Mouse (Mus musculus) intestine, embryonic 15.5 days (tissue): ENCODE results near the gene Slc22a5. TPM values are rescaled to one million over a fixed set of nuclear protein-coding genes. Genes with fewer than 3 reads are reported as not detected.
A peak's percentile ranks its signal among the peaks of the same experiment; 100 is the strongest.
"Not testable (repeated sequence)": the region's sequence is repeated elsewhere in the genome, so short reads cannot be mapped to it uniquely, and the experiment has no call there.

Experiments
- ATAC-seq: fragments of 200-750 bp; cut with Nextera tagmentation; 2 replicates; pipeline ENCODE4 v1.8.0; 2017; ENCODE audit warnings: moderate TSS enrichment, moderate library complexity
- H3K27ac ChIP-seq: fragments of 300-500 bp; sonication (generic); 2 replicates; pipeline ENCODE4 v1.5.1; 2015; ENCODE audit warnings: mild to moderate bottlenecking, inconsistent platforms
- H3K27me3 ChIP-seq: fragments of 300-500 bp; sonication (generic); replicated peaks from 2 replicates; pipeline ENCODE4 v1.6.1; 2015; ENCODE audit warnings: inconsistent platforms
- H3K36me3 ChIP-seq: fragments of 300-500 bp; sonication (generic); 2 replicates; pipeline ENCODE4 v1.6.1; 2015; ENCODE audit warnings: inconsistent platforms
- H3K4me1 ChIP-seq: fragments of 300-500 bp; sonication (generic); replicated peaks from 2 replicates; pipeline ENCODE4 v1.6.1; 2015; ENCODE audit warnings: inconsistent platforms
- H3K4me2 ChIP-seq: fragments of 300-500 bp; sonication (generic); replicated peaks from 2 replicates; pipeline ENCODE4 v1.6.1; 2015; ENCODE audit warnings: mild to moderate bottlenecking, inconsistent platforms
- H3K4me3 ChIP-seq: fragments of 300-500 bp; sonication (generic); replicated peaks from 2 replicates; pipeline ENCODE4 v1.5.1; 2015; ENCODE audit warnings: inconsistent platforms
- H3K9ac ChIP-seq: fragments of 300-500 bp; sonication (generic); 2 replicates; pipeline ENCODE4 v1.6.1; 2015; ENCODE audit warnings: inconsistent platforms
- H3K9me3 ChIP-seq: fragments of 300-500 bp; sonication (generic); 2 replicates; pipeline ENCODE4 v1.6.1; 2016; ENCODE audit warnings: inconsistent platforms
- WGBS: fragments of 180-500 bp; shearing (Covaris S2); methylation state at CpG from one replicate; pipeline ENCODE4 v1.1.7; 2015; 5-methylcytosine and 5-hydroxymethylcytosine counted together
- polyA plus RNA-seq: library from polyadenylated mRNA; unstranded; fragments of >200 nt; fragmentation: Nextera tagmentation; extraction: Ambion mirVana; gene quantifications from 2 replicates; pipeline ENCODE4 v1.2.1, GENCODE M21; 2015

Gene Slc22a5
- 10.5 and 10.9 TPM in 2 replicates for polyA plus RNA-seq

- Histone ChIP-seq H3K36me3 (no peaks in the 10 kb centered on the region), H3K4me1 (peaks cover 22% of the 10 kb centered on the region)
- WGBS, result 3% methylated on average over 63 of the region's 63 CpGs
Measured at GRCm38 (mm10) chr11:53891505-53892451, at the start of gene Slc22a5. Slc22a5 (minus strand) TSS chr11:53891660.

GRCm38 (mm10) chr11:53931944-53932318 is 40.5 kb upstream of the Slc22a5 start:
- not testable (repeated sequence) for H3K9me3 ChIP-seq, H3K4me1 ChIP-seq, ATAC-seq, H3K36me3 ChIP-seq, H3K27ac ChIP-seq, H3K4me2 ChIP-seq, H3K4me3 ChIP-seq, H3K27me3 ChIP-seq, H3K9ac ChIP-seq
- 62% methylated on average over 4 of the region's 4 CpGs for WGBS

More at GRCm38 (mm10) chr11:53891505-53892451, at the start of gene Slc22a5:
- peak within 1 kb of the TSS; percentile 91 for H3K4me2 ChIP-seq
- H3K9ac ChIP-seq, result peak within 1 kb of the TSS; percentile 67
- no peaks in the 10 kb centered on the region for H3K9me3 ChIP-seq
- ATAC-seq, result peak; percentile 99
- H3K4me3 ChIP-seq, result peak within 1 kb of the TSS; percentile 61
- peak within 1 kb of the TSS; percentile 77 for H3K27ac ChIP-seq
- H3K27me3 ChIP-seq, result no peaks in the 10 kb centered on the region

DNA sequence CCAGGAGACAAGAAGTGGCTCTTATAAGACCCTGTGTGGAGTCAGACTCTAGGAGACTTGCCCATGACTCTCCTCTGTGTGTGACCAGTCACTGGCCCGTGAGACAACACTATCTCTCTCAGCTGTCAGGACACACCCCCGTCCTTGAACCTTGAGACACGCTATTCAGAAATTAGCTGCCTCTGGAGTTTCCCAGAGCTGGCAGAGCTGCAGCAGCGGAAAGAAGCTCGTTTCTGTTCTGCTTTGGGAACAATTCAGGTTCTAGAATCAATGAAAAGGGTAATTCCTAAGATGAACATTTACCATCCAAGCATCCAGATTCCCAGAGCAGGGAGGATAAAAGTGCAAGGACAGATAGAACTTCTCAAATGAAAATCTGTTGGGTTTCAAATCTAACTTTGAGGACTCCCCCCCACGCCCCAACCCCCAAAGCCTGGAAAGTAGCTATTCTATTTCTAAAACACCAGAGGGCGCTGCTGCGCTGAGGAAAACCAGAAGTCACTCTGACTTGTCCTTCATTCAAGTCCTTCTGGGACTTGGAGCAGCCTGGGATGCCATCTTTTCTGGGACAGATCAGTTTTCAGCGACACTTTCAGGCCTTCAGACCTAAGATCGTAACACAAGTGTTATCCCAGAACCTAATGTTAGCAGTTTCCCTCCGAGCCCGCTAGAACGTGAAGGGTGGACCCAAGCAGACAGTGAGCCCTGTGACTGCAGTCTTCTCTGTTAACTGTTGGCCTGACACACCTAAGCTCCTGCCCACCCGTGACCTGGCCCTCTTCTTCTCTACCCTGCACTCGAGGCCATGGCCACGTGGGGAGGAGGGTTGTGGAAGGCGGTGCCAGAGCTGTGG is 39.9 kb upstream of the Slc22a5 start:
- Histone ChIP-seq H3K4me3 (no peak overlapping the region), H3K9me3 (no peaks in the 10 kb centered on the region), H3K4me1 (0 out of 2 replicates have a peak, but pooled peaks cover 3% of the 10 kb centered on the region), H3K36me3 (no peaks in the 10 kb centered on the region), H3K4me2 (no peak overlapping the region; the same call in 1 of the 2 replicates), H3K27me3 (no peaks in the 10 kb centered on the region), H3K27ac (no peak overlapping the region), H3K9ac (no peak overlapping the region)
- 27% methylated on average over 17 of the region's 17 CpGs for WGBS
- ATAC-seq, result peak; percentile 71

DNA sequence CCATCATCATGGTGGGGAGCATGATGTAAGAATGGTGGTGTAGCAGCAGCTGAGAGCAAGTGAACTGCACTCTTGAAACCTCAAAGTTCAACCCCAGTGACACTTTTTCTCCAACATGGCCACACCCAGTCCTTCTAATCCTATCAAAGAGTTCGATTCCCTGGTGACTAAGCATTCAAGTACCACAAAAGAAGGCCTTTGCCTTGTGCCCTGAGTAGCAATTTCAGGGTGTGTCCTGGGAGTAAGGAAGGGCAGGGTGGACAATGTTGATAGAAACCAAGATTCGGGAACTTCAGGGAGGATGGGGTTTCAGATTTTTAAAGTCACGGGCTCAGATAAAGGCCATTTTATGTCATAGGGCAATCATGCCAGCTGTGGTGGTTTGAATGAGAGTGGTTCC is 38.3 kb upstream of the Slc22a5 start:
- no peaks in the 10 kb centered on the region for H3K27me3 ChIP-seq
- no peak overlapping the region for H3K9ac ChIP-seq
- no peak overlapping the region for H3K27ac ChIP-seq
- 85% methylated on average over 3 of the region's 3 CpGs for WGBS
- H3K36me3 ChIP-seq, result no peaks in the 10 kb centered on the region
- H3K4me1 ChIP-seq, result 0 out of 2 replicates have a peak, but pooled peaks cover 3% of the 10 kb centered on the region
- H3K4me3 ChIP-seq, result no peak overlapping the region
- ATAC-seq, result no peak
- no peak overlapping the region for H3K4me2 ChIP-seq
- H3K9me3 ChIP-seq, result no peaks in the 10 kb centered on the region

- Histone ChIP-seq H3K27me3 (no peaks in the 10 kb centered on the region), H3K9ac (no peak overlapping the region), H3K4me2 (no peak overlapping the region), H3K36me3 (no peaks in the 10 kb centered on the region), H3K27ac (no peak overlapping the region), H3K4me1 (0 out of 2 replicates have a peak, but pooled peaks cover 3% of the 10 kb centered on the region), H3K4me3 (no peak overlapping the region), H3K9me3 (no peaks in the 10 kb centered on the region)
- ATAC-seq, result no peak
- WGBS, result 82% methylated on average over 3 of the region's 3 CpGs
Measured at GRCm38 (mm10) chr11:53928585-53928984, 37.1 kb upstream of the Slc22a5 start.

DNA sequence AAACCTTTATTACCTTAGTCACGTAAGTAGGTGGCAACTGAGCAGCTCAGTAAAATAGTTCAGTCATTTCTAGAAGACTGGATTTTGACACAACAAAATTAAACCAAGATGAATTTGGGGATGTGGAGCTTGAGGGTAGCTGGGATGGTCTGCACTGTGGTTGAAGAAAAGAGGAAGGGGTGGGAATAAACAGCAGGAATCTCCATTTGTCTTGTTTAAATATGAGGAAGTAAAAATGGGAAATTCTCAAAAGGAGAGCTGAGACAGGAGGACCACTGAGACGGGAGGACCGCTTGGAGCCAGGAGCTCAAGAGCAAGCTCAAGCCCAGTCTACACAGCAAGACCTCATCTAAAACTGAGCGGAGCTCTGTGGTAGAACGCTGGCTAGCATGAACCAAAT is 34.8 kb upstream of the Slc22a5 start:
- H3K4me1 ChIP-seq, result no peaks in the 10 kb centered on the region

DNA sequence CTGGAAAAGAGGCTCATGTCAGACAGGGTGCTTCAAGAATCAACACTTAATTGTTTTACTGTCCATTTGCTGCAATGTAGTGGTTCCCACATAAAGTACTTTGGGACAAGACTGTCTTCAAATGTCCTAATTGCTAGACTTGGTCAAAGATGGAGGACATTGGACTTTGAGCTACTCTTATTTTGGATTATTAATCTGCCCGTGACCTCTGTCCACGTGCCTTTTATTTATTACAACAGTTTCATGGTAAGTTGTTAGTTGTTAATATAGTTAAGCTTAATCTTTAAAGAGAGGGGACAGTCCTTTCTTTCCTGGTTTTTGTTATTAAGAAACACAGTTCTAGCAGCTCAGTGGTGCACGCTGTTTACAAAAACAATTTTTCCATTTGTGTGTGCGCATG is 27.4 kb upstream of the Slc22a5 start:
- H3K4me1 ChIP-seq, result no peaks in the 10 kb centered on the region
- ATAC-seq, result no peak
- no peak overlapping the region for H3K4me2 ChIP-seq
- H3K9me3 ChIP-seq, result no peaks in the 10 kb centered on the region
- no peak overlapping the region for H3K9ac ChIP-seq
- no peaks in the 10 kb centered on the region for H3K27me3 ChIP-seq
- WGBS, result 90% methylated on average over 4 of the region's 4 CpGs
- no peak overlapping the region for H3K27ac ChIP-seq
- no peaks in the 10 kb centered on the region for H3K36me3 ChIP-seq
- H3K4me3 ChIP-seq, result no peak overlapping the region

More for the DNA sequence above, 34.8 kb upstream of the Slc22a5 start:
- no peak overlapping the region for H3K4me3 ChIP-seq
- H3K4me2 ChIP-seq, result no peak overlapping the region
- WGBS, result 91% methylated on average over 5 of the region's 5 CpGs
- no peaks in the 10 kb centered on the region for H3K36me3 ChIP-seq
- no peak for ATAC-seq
- no peak overlapping the region for H3K9ac ChIP-seq
- H3K9me3 ChIP-seq, result no peaks in the 10 kb centered on the region
- no peak overlapping the region for H3K27ac ChIP-seq
- H3K27me3 ChIP-seq, result no peaks in the 10 kb centered on the region

GRCm38 (mm10) chr11:53911011-53911410 is 19.6 kb upstream of the Slc22a5 start:
- no peak overlapping the region for H3K27ac ChIP-seq
- H3K4me3 ChIP-seq, result no peak overlapping the region
- no peak overlapping the region for H3K9ac ChIP-seq
- ATAC-seq, result no peak
- no peaks in the 10 kb centered on the region for H3K4me1 ChIP-seq
- no peaks in the 10 kb centered on the region for H3K9me3 ChIP-seq
- 58% methylated on average over 4 of the region's 4 CpGs for WGBS
- H3K27me3 ChIP-seq, result no peaks in the 10 kb centered on the region
- no peak overlapping the region for H3K4me2 ChIP-seq
- H3K36me3 ChIP-seq, result no peaks in the 10 kb centered on the region

- Histone ChIP-seq H3K4me2 (no peak overlapping the region), H3K9ac (no peak overlapping the region), H3K27ac (no peak overlapping the region), H3K36me3 (no peaks in the 10 kb centered on the region), H3K4me3 (no peak overlapping the region), H3K27me3 (no peaks in the 10 kb centered on the region), H3K9me3 (no peaks in the 10 kb centered on the region), H3K4me1 (peaks cover 8% of the 10 kb centered on the region; the same call in 1 of the 2 replicates)
- ATAC-seq, result peak; percentile 62
- 74% methylated on average over 8 of the region's 8 CpGs for WGBS
Measured at GRCm38 (mm10) chr11:53908686-53909085, 17.2 kb upstream of the Slc22a5 start.

DNA sequence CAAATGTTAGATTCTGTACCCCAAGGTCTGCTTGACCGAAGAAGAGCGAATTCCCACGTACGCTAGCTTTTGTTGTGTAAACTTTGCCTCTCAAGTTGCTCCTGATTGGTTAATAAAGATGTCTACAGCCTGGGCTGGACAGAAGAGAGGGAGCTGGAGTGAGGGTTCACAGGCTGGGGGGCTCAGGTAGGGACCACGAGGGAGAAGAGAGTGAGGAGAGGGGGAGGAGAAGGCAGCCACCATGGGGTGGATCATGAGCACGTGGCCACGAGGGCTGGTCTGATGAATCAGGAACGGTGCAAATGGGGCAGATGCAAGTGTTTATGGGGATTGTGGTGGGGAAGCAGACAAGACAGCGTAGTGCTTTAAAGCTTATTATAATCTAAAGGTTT is 13.1 kb upstream of the Slc22a5 start:
- Histone ChIP-seq H3K9me3 (no peaks in the 10 kb centered on the region), H3K36me3 (no peaks in the 10 kb centered on the region), H3K4me1 (peaks cover 8% of the 10 kb centered on the region), H3K9ac (no peak overlapping the region), H3K27ac (peak overlapping the region; percentile 28; the same call in 1 of the 2 replicates), H3K4me2 (peak overlapping the region; percentile 1; the same call in 1 of the 2 replicates), H3K27me3 (no peaks in the 10 kb centered on the region), H3K4me3 (no peak overlapping the region)
- peak; percentile 55 for ATAC-seq
- 45% methylated on average over 9 of the region's 9 CpGs for whole genome bisulfite sequencing

- WGBS, result 28% methylated on average over 16 of the region's 16 CpGs
- H3K9ac ChIP-seq, result no peak overlapping the region
- peak; percentile 94 for ATAC-seq
- no peak overlapping the region for H3K4me3 ChIP-seq
- H3K27me3 ChIP-seq, result no peaks in the 10 kb centered on the region
- peaks cover 8% of the 10 kb centered on the region for H3K4me1 ChIP-seq
- no peaks in the 10 kb centered on the region for H3K36me3 ChIP-seq
- H3K4me2 ChIP-seq, result peak overlapping the region; percentile 1; the same call in 1 of the 2 replicates
- H3K27ac ChIP-seq, result peak overlapping the region; percentile 28
- H3K9me3 ChIP-seq, result no peaks in the 10 kb centered on the region
Measured at GRCm38 (mm10) chr11:53903781-53904533, 12.5 kb upstream of the Slc22a5 start.
